Mouse (Mus musculus): ENCODE measurements around the gene Nxf7.
"Not testable (repeated sequence)": the region's sequence is repeated elsewhere in the genome, so short reads cannot be mapped to it uniquely, and the experiment has no call there.

The Nxf7 gene

GRCm38 (mm10) chrX:135598677-135599076, at the start of gene Nxf7:
TSS of gene Nxf7 (minus strand) at chrX:135598777.
- no peak for DNase-seq (ENCODE audit: low spot score in 2 of 2)

DNA sequence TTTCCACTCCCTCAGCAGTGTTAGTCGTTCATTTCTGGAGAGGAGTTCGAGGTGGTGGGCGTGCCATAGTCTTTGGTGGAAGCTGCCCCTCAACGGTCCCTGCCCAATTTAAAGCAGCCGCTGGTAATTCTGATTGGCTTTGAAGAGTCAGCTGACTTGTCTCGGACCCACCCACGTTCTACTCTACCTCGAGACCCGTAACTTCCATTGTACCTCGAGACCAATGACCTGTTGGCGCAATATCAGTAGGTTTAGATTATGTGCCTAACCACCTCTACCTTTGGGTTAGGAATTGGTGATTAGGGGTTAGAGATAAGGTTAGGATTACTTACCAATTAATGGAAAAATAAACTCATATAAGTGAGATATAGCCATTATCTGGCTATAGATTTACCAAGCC, 29.0 kb upstream of the Nxf7 start, which contains the start of gene Prame:
Prame (minus strand) TSS at position 101 of the 400 bp plus-strand sequence.
- no peak for DNase-seq (ENCODE audit: low spot score in 2 of 2)

GRCm38 (mm10) chrX:135601298-135602029, 2.9 kb upstream of the Nxf7 start:
- DNase-seq (ENCODE audit: low spot score in 2 of 2): peak; percentile 20 to 39

DNA sequence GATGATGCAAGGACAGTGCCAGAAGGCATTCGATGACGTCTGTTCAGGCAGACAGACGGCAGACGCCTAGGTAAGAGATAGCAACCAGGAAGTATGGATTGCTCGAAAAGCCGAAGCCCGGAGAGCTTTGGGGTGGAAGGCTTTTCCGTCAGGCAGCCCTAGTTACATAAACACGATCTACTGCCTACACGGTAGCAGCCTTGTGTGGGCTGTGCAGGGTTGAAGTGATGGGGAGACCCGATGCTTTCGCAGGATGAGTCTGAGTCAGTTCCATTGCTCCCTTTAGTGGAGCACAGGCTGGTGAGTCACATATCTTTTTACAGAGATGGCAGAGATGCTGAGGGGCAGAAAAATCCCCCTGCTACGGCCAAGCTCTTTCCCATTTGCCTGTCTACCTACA, 481 bp downstream of the Nxf7 start:
- peak in 1 of 2 experiments; percentile 9 for DNase-seq (ENCODE audit: low spot score in 2 of 2)

GRCm38 (mm10) chrX:135576412-135576811, 22.2 kb downstream of the Nxf7 start:
- DNase-seq (ENCODE audit: low spot score in 2 of 2): no peak

GRCm38 (mm10) chrX:135574958-135575628, 23.5 kb downstream of the Nxf7 start:
- DNase-seq (ENCODE audit: low spot score in 2 of 2): not testable (repeated sequence)

- DNase-seq (ENCODE audit: low spot score in 2 of 2): not testable (repeated sequence)
Observed at GRCm38 (mm10) chrX:135574261-135574957, 24.2 kb downstream of the Nxf7 start.

GRCm38 (mm10) chrX:135569467-135569866, 29.1 kb downstream of the Nxf7 start:
- peak; percentile 12 to 25 for DNase-seq (ENCODE audit: low spot score in 2 of 2)

DNA sequence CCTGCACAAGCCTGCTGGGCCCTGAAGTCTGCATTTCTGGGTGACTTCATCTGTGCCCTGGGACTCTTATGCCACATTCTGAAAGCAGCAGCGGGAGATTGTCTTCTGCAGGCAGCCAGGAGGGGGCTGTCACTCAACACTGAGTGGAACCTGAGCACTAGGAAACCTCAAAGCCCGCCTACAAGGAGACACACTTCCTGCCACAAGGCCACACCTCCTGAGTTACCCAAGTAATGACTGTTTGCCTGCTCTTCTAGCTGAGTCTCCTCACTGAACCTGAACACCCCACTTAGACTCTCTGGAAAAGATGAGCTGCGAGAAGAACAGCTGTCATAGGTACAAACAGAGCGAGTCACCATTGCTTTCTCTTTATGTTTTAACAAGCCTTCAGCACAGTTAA, 33.6 kb downstream of the Nxf7 start:
- DNase-seq (ENCODE audit: low spot score in 2 of 2): not testable (repeated sequence)

- DNase-seq (ENCODE audit: low spot score in 2 of 2): no peak
Observed at GRCm38 (mm10) chrX:135562841-135563240, 35.7 kb downstream of the Nxf7 start.

DNA sequence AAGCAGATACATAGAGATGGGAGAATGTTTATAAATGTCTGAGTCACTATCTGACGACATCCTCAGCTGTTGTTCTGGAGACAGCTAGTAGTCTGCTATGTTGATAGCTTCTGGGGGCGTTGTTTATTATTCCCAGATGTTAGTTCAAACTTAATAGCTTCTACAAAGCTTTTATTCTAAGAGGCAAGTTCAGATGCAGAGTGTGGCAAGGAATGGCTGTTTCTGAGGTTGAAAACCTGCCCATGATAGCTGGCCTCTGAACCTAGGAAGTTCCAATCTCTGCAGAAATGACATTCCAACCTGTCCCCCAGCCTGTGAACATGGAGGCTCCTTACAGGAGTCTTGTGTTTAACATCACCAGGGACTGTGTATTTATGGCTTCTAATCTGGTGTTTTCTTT, 36.9 kb downstream of the Nxf7 start:
- not testable (repeated sequence) for DNase-seq (ENCODE audit: low spot score in 2 of 2)

DNA sequence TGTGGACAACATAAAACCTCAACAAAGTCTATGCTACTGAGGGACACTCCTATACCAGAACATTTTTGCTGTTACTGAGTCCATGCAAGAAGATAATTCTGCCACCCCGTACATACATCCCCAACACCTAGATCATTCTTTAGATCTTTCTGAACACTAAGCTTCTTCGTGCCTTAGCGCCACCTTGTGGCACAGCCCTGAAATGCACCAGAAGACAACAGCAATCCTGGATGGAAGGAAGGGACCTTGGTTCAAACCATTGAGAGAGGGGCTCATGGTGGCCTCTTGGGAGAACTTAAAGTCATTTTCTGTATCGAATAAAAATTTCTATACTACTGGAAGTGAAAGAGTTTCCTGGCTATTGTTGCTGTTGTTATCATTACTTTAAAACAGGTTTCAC, 37.6 kb downstream of the Nxf7 start:
- peak; percentile 7 to 11 for DNase-seq (ENCODE audit: low spot score in 2 of 2)

DNA sequence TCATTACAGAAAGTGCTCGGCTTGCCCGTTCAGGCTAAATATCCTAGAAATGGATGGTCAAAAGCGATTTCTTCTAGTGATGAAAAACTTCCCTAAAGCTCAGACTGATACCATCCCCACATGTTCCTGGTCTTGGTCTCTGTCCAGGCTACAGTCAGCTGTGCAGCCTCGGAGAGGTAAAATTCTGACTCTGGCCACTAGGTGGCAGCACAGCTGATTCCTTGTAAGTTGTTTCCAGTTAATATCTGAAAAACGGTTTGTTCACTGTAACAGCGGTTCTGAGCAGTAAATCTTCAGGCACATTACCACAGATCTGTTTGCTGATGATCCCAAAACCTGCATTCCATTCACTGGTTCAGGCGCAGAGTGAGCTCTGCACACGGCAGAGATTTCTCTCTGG, 38.9 kb downstream of the Nxf7 start:
- peak; percentile 8 to 13 for DNase-seq (ENCODE audit: low spot score in 2 of 2)
